Mouse (Mus musculus) ES-E14 (cell line): Measurements from ENCODE around the gene Maff. TPM values are rescaled to one million over a fixed set of nuclear protein-coding genes. Genes with fewer than 3 reads are reported as not detected.
A peak's percentile ranks its signal among the peaks of the same experiment; 100 is the strongest.

Experiments
- DNase-seq: peaks from one replicate; pipeline ENCODE4 v3.0.0-alpha.2; 2013; ENCODE audit warnings: low read depth, low spot score
- H3K27ac ChIP-seq: 2 replicates; pipeline ENCODE4 v1.5.1; 2012; ENCODE audit warnings: low read depth, mild to moderate bottlenecking, low read length, moderate library complexity, mixed read lengths; ENCODE audit not compliant: poor library complexity, insufficient read depth, severe bottlenecking
- H3K36me3 ChIP-seq: 2 replicates; pipeline ENCODE4 v1.6.1; 2012; ENCODE audit warnings: mild to moderate bottlenecking, low read length, moderate library complexity, mixed read lengths; ENCODE audit not compliant: control insufficient read depth, poor library complexity, insufficient read depth, severe bottlenecking
- H3K4me1 ChIP-seq, 2 experiments: fragments of 150-350 bp in 1 of 2; sonication (generic) in 1 of 2; 2 replicates each; pipeline ENCODE4 v1.6.1; 2012; ENCODE audit warnings: low read length in 2 of 2, mild to moderate bottlenecking in 1 of 2, mixed read lengths in 1 of 2; ENCODE audit not compliant: control insufficient read depth in 2 of 2, insufficient read depth in 2 of 2, poor library complexity in 1 of 2
- H3K4me3 ChIP-seq, 2 experiments: fragments of 150-350 bp in 1 of 2; sonication (generic) in 1 of 2; 2 replicates each; pipeline ENCODE4 v1.5.1; 2012; ENCODE audit warnings: low read length in 2 of 2, low read depth in 1 of 2, mild to moderate bottlenecking in 1 of 2, mixed read lengths in 1 of 2; ENCODE audit not compliant: insufficient read depth in 1 of 2, poor library complexity in 1 of 2, severe bottlenecking in 1 of 2
- H3K9ac ChIP-seq: 2 replicates; pipeline ENCODE4 v1.6.1; 2012; ENCODE audit warnings: low read depth, mild to moderate bottlenecking, low read length, mixed read lengths; ENCODE audit not compliant: poor library complexity, insufficient read depth, severe bottlenecking
- H3K9me3 ChIP-seq: fragments of 150-350 bp; sonication (generic); 2 replicates; pipeline ENCODE4 v1.6.1; 2012; ENCODE audit warnings: low read depth, mild to moderate bottlenecking, low read length; ENCODE audit not compliant: control insufficient read depth, insufficient read depth
- CHD2 ChIP-seq: IDR thresholded peaks from 2 replicates; pipeline ENCODE4 v1.6.1; 2014; ENCODE audit warnings: mild to moderate bottlenecking, low read depth, low read length, inconsistent platforms
- HCFC1 ChIP-seq: IDR thresholded peaks from 2 replicates; pipeline ENCODE4 v1.6.1; 2012; ENCODE audit warnings: low read length, inconsistent platforms, borderline replicate concordance; ENCODE audit not compliant: insufficient read depth
- MAFK ChIP-seq: IDR thresholded peaks from 2 replicates; pipeline ENCODE4 v1.6.1; 2014; ENCODE audit warnings: mild to moderate bottlenecking, low read depth, low read length, inconsistent platforms; ENCODE audit not compliant: insufficient read depth
- ZC3H11A ChIP-seq: IDR thresholded peaks from 2 replicates; pipeline ENCODE4 v1.6.1; 2012; ENCODE audit warnings: low read depth, mild to moderate bottlenecking, inconsistent platforms, low read length, borderline replicate concordance
- ZNF384 ChIP-seq: IDR thresholded peaks from 2 replicates; pipeline ENCODE4 v1.6.1; 2012; ENCODE audit warnings: low read depth, low read length, inconsistent platforms
- in situ Hi-C, 2 experiments: fragments of 600-800 bp; cut with MboI; formaldehyde crosslinking; loops; one replicate each; pipeline ENCODE4 v1.15.1; 2025; ENCODE audit warnings: low sequenced_read_pairs in 2 of 2, inconsistent platforms in 1 of 2; ENCODE audit not compliant: unreplicated experiment in 2 of 2
- total RNA-seq: library from RNA; depleted of rRNA; stranded (reverse); fragments of 300-350 nt; gene quantifications from 2 replicates; pipeline ENCODE4 v1.2.3, GENCODE M21; 2012

Gene Maff
- total RNA-seq, 1 experiment, result 13.2 TPM

DNA sequence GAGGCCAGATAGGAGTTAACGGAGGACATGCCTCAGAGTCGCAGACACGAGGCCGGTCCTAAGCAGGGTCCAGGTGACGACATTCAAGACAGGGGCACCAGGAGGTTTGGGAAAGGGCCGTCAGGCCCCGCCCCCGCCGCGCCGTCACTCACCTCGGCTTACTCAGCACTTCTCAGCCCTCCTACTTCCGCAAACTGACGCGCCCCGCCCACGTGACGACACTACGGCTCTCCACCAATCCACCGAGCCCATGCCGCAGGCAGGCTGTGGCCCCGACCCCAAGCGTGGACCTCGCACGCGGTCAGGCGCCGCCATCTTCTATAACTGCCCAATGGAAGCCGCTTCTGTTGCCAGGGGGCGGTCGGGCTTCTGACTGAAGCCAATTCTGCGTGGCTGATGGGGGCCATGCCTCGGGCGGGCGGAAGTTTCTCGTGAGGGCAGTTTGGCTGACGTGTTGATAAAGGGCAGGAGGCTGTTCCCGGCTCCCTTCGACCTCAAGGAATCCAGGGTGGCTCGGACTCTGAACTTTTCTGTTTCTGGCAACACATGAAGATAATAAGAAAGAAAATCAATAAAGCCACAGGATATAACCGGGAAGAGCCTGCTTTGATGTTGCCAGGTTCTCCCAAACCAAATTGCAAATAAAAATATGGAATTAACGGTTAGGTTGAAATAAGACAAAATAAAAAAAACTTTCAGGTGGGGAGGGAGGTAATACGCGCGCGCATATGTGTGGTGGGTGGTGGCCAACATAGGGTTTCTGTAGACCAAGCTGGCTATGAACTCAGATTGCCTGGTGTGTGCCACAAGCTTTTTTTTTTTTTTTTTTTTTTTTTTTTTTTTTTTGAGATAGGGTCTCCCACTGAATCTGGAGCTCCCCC is 18.1 kb upstream of the Maff start, which contains the start of gene Pla2g6:
Gene Pla2g6, minus strand, starts transcription at position 333 of the 881 bp plus-strand sequence.
- peak; percentile 99 for DNase-seq
- peak within 1 kb of the TSS; percentile 72 to 89 for H3K4me3 ChIP-seq
- peak within 1 kb of the TSS; percentile 84 for H3K9ac ChIP-seq
- peaks cover 2 to 16% of the 10 kb centered on the region in 2 experiments; a peak in 2 of 4 replicates for H3K4me1 ChIP-seq
- H3K27ac ChIP-seq, result peak within 1 kb of the TSS; percentile 85
- peaks cover 6% of the 10 kb centered on the region; the same call in 1 of the 2 replicates for H3K36me3 ChIP-seq
- TF ChIP-seq HCFC1, result peak; percentile 83
- TF ChIP-seq MAFK, result peak; percentile 100
- no peak for TF ChIP-seq ZC3H11A
- TF ChIP-seq ZNF384, result no peak; the same call in 1 of the 2 replicates
- H3K9me3 ChIP-seq, result no peaks in the 10 kb centered on the region
- in situ Hi-C loops, result no loop called here

DNA sequence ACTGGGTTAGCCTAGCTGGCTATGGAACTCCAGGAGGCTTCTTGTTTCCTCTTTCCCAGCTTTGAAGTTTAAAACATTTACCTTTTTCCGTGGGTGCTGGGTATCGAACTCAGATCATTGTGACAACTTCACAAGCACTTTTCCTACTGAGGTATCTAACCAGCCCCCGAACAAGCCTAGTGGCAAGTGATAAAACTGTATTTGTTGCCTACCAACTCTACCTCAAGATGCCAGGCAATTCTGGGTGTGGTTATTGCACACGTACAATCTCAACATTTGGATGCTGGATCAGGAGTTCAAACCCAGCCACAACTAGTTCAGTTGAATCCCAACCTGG is 17.5 kb upstream of the Maff start:
- Histone ChIP-seq H3K9ac (no peak overlapping the region; the same call in 1 of the 2 replicates), H3K4me1 (peaks cover 2 to 17% of the 10 kb centered on the region in 2 experiments; a peak in 2 of 4 replicates), H3K9me3 (no peaks in the 10 kb centered on the region), H3K36me3 (peaks cover 1% of the 10 kb centered on the region; the same call in 1 of the 2 replicates), H3K4me3 (no peak overlapping the region), H3K27ac (no peak overlapping the region; the same call in 1 of the 2 replicates)
- no peak for DNase-seq
- no peak for TF ChIP-seq ZNF384
- no peak for TF ChIP-seq ZC3H11A
- in situ Hi-C loops, result no loop called here

DNA sequence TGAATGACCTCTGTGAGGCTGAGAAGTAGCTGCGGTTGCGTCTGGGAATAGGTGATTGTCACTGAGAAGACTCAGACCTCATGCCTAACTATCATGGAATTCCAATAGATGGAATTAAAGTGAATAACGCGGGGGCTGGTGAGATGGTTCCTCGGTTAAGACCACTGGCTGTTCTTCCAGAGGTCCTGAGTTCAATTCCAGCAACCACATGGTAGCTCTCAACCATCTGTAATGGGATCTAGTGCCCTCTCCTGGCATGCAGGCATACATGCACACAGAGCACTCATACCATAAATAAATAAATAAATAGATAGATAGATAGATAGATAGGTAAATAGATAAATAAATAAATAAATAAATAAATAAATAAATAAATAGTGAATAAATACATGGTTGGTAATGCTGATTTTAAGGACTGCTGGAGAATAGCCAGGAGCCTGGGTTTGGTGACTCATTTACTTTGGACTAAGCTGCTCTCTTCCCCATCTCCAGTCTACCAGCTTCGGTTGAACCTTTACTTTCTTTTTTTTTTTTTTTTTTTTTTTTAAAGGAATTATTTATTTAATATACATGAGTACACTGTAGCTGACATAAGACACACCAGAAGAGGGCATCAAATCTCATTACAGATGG is 17.0 kb upstream of the Maff start:
- no peak for DNase-seq
- in situ Hi-C loops, result no loop called here
- H3K4me1 ChIP-seq, result peaks cover 2 to 22% of the 10 kb centered on the region in 2 experiments; a peak in 2 of 4 replicates
- H3K9me3 ChIP-seq, result no peaks in the 10 kb centered on the region
- no peak overlapping the region for H3K9ac ChIP-seq
- TF ChIP-seq ZC3H11A (no peak), HCFC1 (no peak), ZNF384 (no peak), CHD2 (no peak), MAFK (no peak)
- H3K4me3 ChIP-seq, result no peak overlapping the region
- H3K27ac ChIP-seq, result no peak overlapping the region
- H3K36me3 ChIP-seq, result no peaks in the 10 kb centered on the region; the same call in 1 of the 2 replicates

DNA sequence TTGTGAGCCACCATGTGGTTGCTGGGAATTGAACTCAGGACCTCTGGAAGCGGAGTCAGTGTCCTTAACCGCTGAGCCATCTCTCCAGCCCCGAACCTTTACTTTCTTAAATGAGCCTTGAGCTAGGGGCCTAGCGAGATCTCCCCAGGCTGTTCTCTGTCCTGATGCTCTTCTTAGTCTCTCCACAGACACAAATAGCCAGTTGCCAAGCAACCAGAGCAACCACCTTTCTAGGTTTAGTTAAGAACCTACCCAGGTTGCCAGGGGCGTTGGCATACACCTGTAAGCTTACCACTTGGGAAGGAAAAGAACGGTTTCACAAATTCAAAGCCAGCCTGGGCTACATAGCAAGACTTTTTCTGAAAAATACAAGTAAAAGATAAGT is 16.4 kb upstream of the Maff start:
- in situ Hi-C loops, result no loop called here

More for the DNA sequence above, 16.4 kb upstream of the Maff start:
- TF ChIP-seq MAFK (no peak), CHD2 (no peak), ZC3H11A (no peak), ZNF384 (no peak), HCFC1 (no peak)
- Histone ChIP-seq H3K9ac (no peak overlapping the region), H3K4me1 (peaks cover 3 to 23% of the 10 kb centered on the region in 2 experiments; a peak in 3 of 4 replicates), H3K27ac (no peak overlapping the region), H3K9me3 (no peaks in the 10 kb centered on the region), H3K36me3 (no peaks in the 10 kb centered on the region; the same call in 1 of the 2 replicates), H3K4me3 (no peak overlapping the region)
- no peak for DNase-seq
